Mouse (Mus musculus) T-helper 2 cell (primary cell): ENCODE data around the gene Nrxn1.
"Not testable (repeated sequence)": the region's sequence is repeated elsewhere in the genome, so short reads cannot be mapped to it uniquely, and the experiment has no call there.

Experiments used
- in situ Hi-C: fragments of 300-600 bp; cut with MboI, MseI; formaldehyde crosslinking; loops from one replicate; pipeline ENCODE4 v1.15.1; 2025; ENCODE audit warnings: high pct_unique_total_duplicates

Gene Nrxn1

GRCm38 (mm10) chr17:90272225-90272624, 820.6 kb downstream of the Nrxn1 start:
- in situ Hi-C loops = no loop called here

DNA sequence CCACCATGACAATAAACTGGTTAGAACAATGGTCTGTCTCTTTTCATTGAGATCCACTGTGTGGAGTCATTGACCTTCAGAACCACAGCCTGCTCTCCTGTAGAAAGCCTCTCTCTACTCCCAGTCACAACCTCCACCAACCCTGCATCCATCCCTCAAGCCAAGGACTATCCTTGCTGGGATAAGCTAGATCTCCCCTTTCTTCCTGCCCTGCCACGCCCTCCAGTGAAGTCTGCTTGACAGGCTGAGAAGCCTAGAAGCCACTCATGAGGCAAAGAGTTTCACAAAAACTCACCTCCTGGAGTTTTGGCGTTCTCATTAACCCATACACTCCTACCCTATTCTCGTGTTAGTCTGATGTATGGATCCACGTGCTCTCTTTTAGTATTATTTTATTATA, 821.7 kb downstream of the Nrxn1 start:
- in situ Hi-C loops = no loop called here

DNA sequence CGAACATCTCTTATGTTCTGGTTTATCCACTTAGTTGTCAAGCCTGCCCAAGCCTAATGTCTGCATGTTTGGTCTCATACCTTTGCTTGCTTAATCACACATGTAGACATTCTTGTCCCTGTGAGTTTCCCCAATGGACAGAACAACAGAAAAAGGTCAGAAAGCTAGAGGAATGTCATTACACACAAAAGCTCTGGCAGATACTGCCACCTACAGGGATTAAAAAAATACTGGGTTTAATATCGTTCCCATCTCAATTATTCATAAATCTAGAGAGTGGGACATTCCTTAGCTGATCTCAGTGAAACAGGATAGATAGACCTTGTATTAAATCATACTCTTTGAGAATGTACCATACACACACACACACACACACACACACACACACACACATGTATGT, 823.7 kb downstream of the Nrxn1 start:
- in situ Hi-C loops = no loop called here

GRCm38 (mm10) chr17:90253451-90254131, 839.3 kb downstream of the Nrxn1 start:
- in situ Hi-C loops = no loop called here

DNA sequence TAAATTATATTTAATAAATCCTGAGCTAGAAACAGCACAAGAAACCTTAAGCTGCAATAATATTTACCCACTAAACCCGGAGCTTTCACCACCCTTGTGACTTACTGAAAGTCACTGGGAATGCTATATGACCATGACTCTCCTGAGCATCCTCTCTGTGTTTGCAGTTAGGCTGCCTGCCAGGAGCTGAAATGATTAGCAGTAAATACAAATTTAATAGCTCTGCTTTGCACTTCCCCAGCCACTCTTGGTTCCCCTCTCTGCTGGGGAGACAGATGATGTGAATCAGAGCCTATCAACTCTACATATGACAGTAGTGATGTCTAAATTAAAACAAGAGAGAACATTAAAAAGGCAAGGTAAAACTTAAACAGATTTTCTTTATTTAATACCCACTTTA, 840.7 kb downstream of the Nrxn1 start:
- in situ Hi-C loops = no loop called here

- in situ Hi-C loops = loop anchor here (10.0 kb wide), 1 partner anchor 1748 kb away; no protein-coding TSS in a partner anchor
Measured at GRCm38 (mm10) chr17:90247071-90247849, 845.6 kb downstream of the Nrxn1 start.

DNA sequence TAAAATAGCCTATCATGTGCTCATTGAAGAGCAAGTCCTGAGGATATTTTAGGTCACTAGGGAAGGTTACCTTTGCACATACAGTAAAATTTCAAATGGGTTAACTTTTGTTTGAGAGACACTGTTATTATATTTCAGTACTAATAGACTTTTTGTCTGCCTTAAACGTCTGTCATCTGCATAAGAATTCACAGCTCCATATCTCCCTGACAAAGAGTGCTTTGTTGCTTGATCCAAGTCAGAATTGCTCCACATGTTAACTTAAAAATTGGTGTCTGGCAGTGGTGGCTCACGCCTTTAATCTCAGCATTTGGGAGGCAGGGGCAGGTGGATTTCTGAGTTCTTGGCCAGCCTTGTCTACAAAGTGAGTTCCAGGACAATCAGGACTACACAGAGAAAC, 848.5 kb downstream of the Nrxn1 start:
- in situ Hi-C loops = loop anchor here (10.0 kb wide), 1 partner anchor 1750 kb away; no protein-coding TSS in a partner anchor

GRCm38 (mm10) chr17:90238964-90239363, 853.9 kb downstream of the Nrxn1 start:
- in situ Hi-C loops = no loop called here

DNA sequence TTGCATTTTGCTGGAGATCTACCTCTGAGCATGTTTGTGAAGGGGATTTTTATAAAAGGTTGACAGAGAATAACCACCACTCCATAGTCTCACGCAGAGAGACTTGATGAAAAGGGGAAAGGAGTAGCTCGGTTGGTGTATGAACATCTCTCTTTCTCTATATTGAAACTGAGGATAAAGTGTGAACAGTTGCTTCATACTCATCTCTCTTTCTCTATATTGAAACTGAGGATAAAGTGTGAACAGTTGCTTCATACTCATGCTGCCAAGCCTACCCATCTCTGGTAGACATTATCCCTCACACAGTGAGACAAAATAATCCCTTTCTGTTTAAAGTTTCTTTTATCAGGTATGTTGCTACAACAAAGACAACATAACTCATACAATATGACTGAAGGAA, 854.4 kb downstream of the Nrxn1 start:
- in situ Hi-C loops = no loop called here

DNA sequence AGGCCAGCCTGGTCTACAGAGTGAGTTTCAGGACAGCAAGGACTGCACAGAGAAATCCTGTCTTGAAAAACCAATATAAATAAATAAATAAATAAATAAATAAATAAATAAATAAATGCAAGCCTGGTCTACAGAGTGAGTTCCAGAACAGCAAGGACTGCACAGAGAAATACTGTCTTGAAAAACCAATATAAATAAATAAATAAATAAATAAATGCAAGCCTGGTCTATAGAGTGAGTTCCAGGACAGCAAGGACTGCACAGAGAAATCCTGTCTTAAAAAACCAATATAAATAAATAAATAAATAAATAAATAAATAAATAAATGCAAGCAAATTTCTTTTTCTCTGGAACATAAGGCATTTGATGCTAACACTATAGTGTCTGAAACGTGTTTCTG, 857.2 kb downstream of the Nrxn1 start:
- in situ Hi-C loops = not testable (repeated sequence)

DNA sequence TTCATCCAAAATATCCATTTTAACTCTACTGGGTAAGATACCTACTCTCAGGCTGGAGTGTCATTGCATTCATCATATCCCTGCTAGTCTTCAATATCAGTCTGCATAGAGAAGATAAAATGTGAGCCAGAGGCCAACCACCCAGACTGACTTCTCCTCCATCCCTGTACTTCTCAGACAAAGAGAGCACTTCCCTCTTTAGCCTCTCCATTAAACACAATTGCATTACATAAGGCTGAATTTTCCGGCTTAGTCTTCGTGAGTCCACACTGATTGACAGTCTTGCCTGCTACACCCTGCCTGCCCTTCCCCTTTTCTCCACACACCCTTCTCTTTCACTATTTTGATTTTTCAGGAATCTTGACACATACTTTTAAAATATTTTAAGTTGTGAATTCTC, 858.1 kb downstream of the Nrxn1 start:
- in situ Hi-C loops = no loop called here

DNA sequence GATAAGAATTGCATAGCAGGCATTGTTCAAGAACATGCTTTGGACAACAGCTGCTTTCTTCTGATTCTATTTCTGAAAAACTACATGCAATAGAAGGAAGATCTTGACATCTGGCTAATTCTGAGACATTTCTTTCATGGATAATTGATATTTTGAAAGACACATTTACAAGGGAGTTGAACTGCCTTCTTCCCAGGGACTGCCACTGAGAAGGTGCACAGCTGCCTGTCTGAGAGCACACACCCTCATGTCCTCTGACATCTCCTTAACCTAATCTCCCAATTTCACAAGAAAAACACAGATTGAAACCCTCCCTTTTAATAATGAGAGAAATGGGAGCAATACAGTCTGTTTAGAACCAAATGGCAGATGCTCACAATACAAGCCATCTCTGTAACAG, 884.3 kb downstream of the Nrxn1 start:
- in situ Hi-C loops = no loop called here

DNA sequence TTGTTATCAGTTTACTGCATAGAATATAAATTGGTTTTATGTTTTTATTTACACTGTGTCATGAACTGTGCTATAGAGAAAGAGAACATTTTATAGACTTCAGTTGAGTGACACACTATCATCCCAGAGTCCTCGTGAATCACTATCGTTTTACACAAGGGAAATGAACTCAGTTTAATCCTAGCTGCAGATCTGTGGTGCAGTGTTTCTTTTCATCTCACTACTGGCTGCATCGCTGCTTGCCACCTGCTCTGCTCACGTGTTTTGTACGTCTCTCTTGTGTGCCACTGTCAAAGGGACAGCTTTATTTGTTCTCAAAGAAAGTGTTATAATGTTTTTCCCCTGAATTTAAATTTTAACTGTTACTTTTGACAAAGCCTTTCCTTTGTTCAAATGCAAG, 885.3 kb downstream of the Nrxn1 start:
- in situ Hi-C loops = no loop called here

- in situ Hi-C loops = no loop called here
Measured at GRCm38 (mm10) chr17:90203993-90204392, 888.9 kb downstream of the Nrxn1 start.

DNA sequence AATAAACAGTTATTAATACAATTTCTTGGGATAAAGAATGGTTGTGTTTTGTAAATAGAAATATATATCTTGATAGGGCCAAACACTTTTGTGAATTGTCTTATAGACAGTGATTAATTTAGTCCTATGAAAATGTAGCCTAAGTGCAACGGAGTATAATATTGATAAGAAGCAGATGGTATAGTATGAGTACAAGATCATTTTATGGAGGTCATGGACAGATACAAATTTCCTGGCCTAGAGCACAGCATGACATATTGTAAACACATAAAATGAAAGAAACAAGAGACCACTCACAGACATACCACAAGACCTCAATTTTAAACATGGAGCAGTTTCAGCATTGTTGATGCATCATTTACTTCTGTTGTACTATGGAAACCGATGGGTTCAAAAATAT, 890.1 kb downstream of the Nrxn1 start:
- in situ Hi-C loops = no loop called here

- in situ Hi-C loops = no loop called here
Measured at GRCm38 (mm10) chr17:90196772-90197171, 896.1 kb downstream of the Nrxn1 start.

- in situ Hi-C loops = loop anchor here (5.0 kb wide), 1 partner anchor 49 kb away; no protein-coding TSS in a partner anchor
Measured at GRCm38 (mm10) chr17:90141602-90142001, 951.3 kb downstream of the Nrxn1 start.

GRCm38 (mm10) chr17:90130836-90131235, 962.0 kb downstream of the Nrxn1 start:
- in situ Hi-C loops = no loop called here

DNA sequence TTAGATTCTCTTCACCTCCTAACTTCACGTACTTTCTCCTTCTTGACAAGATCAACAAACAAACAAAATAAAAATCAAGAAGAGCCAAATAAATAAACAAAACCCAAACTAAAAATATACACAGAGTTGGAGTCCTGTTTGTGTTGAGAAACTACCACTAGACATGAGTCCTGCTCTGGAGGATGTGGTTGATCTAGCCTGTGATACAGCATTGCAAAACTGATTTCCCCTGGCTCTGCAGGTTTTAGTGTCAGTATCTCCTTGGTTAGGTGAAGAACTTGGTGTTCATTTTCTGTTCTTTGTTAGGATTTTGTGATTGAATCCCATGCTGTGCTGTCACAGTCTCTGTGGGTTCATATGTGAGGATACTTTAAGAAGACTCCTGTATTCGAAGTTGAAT, 963.7 kb downstream of the Nrxn1 start:
- in situ Hi-C loops = no loop called here

DNA sequence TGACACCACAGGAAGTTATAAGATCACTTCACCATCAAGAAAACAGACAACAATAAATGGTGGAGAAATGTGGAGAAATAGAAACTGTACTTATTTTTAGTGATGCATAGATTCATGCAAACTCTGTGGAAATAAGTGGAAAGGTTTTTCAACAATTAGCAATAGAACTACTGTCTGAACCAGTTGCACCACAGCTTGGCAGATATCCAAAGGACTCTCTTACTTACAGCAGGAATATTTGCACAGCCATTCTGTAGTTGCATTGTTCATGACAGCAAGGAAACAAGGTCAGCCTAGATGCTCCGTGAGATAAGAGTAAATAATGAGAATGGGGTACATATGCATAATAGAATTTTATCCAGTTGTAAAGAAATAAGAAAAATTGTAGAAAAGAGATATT, 965.3 kb downstream of the Nrxn1 start:
- in situ Hi-C loops = no loop called here

DNA sequence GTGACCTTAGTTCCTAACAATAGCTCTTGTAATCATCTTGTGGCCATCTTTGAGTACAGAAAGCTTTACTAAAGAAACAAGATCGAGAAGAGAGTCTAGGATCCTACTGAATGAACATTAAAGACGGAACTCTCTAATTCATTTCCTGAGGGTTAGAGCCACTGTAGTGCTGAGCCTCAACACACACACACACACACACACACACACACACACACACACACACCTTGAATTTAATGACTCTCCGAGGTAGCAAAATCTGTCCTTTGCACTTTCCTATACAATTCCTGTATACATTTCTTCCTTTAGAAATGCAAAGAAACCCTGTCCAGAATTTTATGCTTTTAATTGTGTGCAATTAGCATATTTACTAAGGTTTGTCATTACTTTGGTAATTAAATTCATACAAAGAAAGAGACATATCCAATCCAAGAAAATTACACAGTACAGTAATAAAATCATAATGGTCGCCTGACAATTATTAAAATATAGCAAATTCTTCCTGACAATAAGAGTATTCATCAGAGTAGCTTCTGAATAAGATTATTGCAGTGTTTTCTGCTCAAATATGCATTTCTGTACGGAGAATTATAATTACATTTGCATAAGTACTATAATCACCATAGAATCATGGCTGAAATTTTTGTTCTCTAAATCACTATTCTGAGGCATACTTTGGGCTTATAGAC, 969.9 kb downstream of the Nrxn1 start:
- in situ Hi-C loops = no loop called here

GRCm38 (mm10) chr17:90116241-90116640, 976.6 kb downstream of the Nrxn1 start:
- in situ Hi-C loops = no loop called here
